In the genomic region with DNA sequence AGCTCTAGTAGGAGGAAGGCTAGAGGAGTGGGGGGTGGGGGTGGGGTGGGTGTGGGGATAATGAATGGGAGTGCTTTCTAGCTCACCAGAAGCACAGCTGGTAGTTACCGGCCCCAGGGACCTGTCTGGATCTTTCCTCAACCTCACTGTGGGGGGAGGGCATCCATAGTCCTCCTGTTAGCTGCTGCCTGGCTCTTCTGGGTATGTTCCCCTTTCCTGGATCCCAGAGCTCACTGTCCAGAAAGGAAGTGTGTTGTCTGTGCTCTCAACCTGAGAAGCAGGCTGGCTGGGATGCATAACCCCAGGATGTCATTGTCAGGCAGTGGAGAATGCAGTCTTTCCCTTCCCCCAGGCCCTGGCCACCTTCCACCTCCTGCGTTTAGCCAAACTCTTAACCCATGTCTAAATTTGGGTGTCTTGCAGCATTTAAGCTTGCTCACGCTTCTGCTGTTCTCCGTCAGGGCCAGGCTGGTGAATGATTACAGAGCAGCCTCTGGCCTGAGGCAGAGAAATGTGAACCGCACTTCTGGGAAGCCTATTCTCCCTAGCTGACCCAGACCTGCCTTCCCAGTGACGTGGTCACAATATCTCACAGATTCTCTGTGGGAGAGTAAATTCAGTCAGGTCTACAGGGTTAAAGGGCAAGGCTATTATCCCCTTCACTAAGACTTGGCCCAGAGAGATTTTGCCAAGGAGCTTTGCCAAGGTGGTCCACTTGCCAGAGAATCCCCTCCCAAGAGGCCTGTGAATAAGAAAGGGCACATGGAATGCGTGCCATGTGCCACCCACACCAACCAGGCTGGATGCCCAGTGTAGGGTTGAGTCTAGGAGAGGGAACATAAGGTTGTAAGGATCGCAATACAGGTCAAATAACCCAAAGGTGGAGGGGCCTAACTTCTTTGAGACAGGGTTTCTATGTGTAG, we compare ENCODE assay signal across 8 mouse cellular contexts. TPM values are rescaled to one million over a fixed set of nuclear protein-coding genes. Genes with fewer than 3 reads are reported as not detected.
A peak's percentile ranks its signal among the peaks of the same experiment; 100 is the strongest.
DNase-seq lines count a peak whose midpoint lies in the region; ATAC-seq and TF ChIP-seq lines count a peak whose summit lies in the region.

No protein-coding gene starts in this region.

- peak overlapping the region; percentile 56 for H3K4me3 ChIP-seq in heart, embryonic 11.5 days (ENCODE audit: low read depth, low read length)
- H3K4me3 ChIP-seq in neural tube, embryonic 14.5 days (ENCODE audit: low read depth, low read length): no peak overlapping the region

- H3K27ac ChIP-seq in heart, embryonic 11.5 days (ENCODE audit: low read depth, low read length): peak overlapping the region; percentile 94
- H3K27ac ChIP-seq in neural tube, embryonic 14.5 days (ENCODE audit: low read depth, low read length): peak overlapping the region; percentile 34; the same call in 1 of the 2 replicates

- H3K9me3 ChIP-seq in heart, embryonic 11.5 days (replicated peaks; ENCODE audit: control insufficient read depth, low read length): no peaks in the 10 kb centered on the region
- H3K9me3 ChIP-seq in neural tube, embryonic 14.5 days (ENCODE audit: control insufficient read depth, low read length): no peaks in the 10 kb centered on the region

- ATAC-seq in heart, embryonic 11.5 days (replicated peaks; ENCODE audit: insufficient number of reproducible peaks, low FRiP score, low TSS enrichment): no peak; the same call in 1 of the 2 replicates
- ATAC-seq in neural tube, embryonic 14.5 days (ENCODE audit: low read depth): peak; percentile 68; the same call in 1 of the 2 replicates
- ATAC-seq in frontal cortex, adult (ENCODE audit: low TSS enrichment): no peak

- TF ChIP-seq CTCF in brain, embryonic 14.5 days (IDR thresholded peaks at IDR 0.05; ENCODE audit: borderline replicate concordance, extremely low read depth, insufficient read depth, insufficient read length): no peak

- WGBS in heart, embryonic 11.5 days (ENCODE audit: insufficient replicate concordance): 34% methylated on average over 8 of the region's 8 CpGs
- 31% methylated on average over 8 of the region's 8 CpGs for WGBS in neural tube, embryonic 14.5 days

- no peak for TF ChIP-seq POLR2A in brain, embryonic 14.5 days (IDR thresholded peaks at IDR 0.05; ENCODE audit: borderline replicate concordance, extremely low read depth, insufficient read depth, insufficient read length, poor library complexity, severe bottlenecking)

- H3K27me3 ChIP-seq in heart, embryonic 11.5 days (ENCODE audit: control insufficient read depth, insufficient read depth, low read length): no peaks in the 10 kb centered on the region
- no peaks in the 10 kb centered on the region for H3K27me3 ChIP-seq in neural tube, embryonic 14.5 days (ENCODE audit: control insufficient read depth, insufficient read depth, low read length)

- DNase-seq in MN1 (ENCODE audit: low spot score): peak; percentile 41
- DNase-seq in brain, embryonic 14.5 days (ENCODE audit: low read depth): peak; percentile 40
- peak; percentile 89 for DNase-seq in kidney, adult 9 months
- DNase-seq in thymus, postnatal 25 days: no peak
- no peak for DNase-seq in thymus, postnatal 14 days

- peaks cover 35% of the 10 kb centered on the region for H3K4me1 ChIP-seq in heart, embryonic 11.5 days (ENCODE audit: control insufficient read depth, insufficient read depth, low read length)
- peaks cover 11% of the 10 kb centered on the region for H3K4me1 ChIP-seq in neural tube, embryonic 14.5 days (ENCODE audit: control insufficient read depth, insufficient read depth, low read length)

- H3K9ac ChIP-seq in heart, embryonic 11.5 days (ENCODE audit: low read depth, low read length): peak overlapping the region; percentile 34; the same call in 1 of the 2 replicates
- H3K9ac ChIP-seq in neural tube, embryonic 14.5 days (replicated peaks; ENCODE audit: low read depth, low read length): no peak overlapping the region

- peak overlapping the region; percentile 91 for H3K4me2 ChIP-seq in heart, embryonic 11.5 days
- no peak overlapping the region for H3K4me2 ChIP-seq in neural tube, embryonic 14.5 days (ENCODE audit: low read depth, low read length)

- H3K36me3 ChIP-seq in heart, embryonic 11.5 days (ENCODE audit: control insufficient read depth, insufficient read depth, low read length): no peaks in the 10 kb centered on the region
- H3K36me3 ChIP-seq in neural tube, embryonic 14.5 days (ENCODE audit: control insufficient read depth, insufficient read depth, low read length): no peaks in the 10 kb centered on the region

RNA-seq across cellular contexts. Expression of a gene that starts 2.2 kb away (rescaled TPM):
- polyA plus RNA-seq in brain, embryonic 14.5 days (2012; rRNA removed): 2.8 and 3.9 TPM in 2 replicates
- polyA plus RNA-seq in heart, embryonic 11.5 days (2014; fragmentation: Nextera tagmentation; extraction: Ambion mirVana): 11.6 and 16.2 TPM in 2 replicates
- polyA plus RNA-seq in neural tube, embryonic 14.5 days (2014; fragmentation: Nextera tagmentation; extraction: Ambion mirVana): 2.1 and 5.4 TPM in 2 replicates

Comparison
In these comparisons a context has a peak if more than half of its experiments do, and no peak if none do; other contexts are left out.
1. DNase-seq: peak in MN1 (single experiment), brain, embryonic 14.5 days (single experiment) and kidney, adult 9 months (single experiment); none in thymus, postnatal 25 days (single experiment) and thymus, postnatal 14 days (single experiment).